Mouse (Mus musculus) G1E-ER4 (cell line): Measurements from ENCODE around the gene Kars. TPM values are rescaled to one million over a fixed set of nuclear protein-coding genes. Genes with fewer than 3 reads are reported as not detected.
A peak's percentile ranks its signal among the peaks of the same experiment; 100 is the strongest.

Experiments used
- GATA1 ChIP-seq: IDR thresholded peaks from one replicate; pipeline ENCODE4 v1.8.0; 2012; ENCODE audit warnings: low read length, inconsistent platforms
- polyA plus RNA-seq: library from polyadenylated mRNA; stranded (reverse); fragments of >175 nt; gene quantifications from 2 replicates; pipeline ENCODE4 v1.2.3, GENCODE M21; 2012

Kars gene
- polyA plus RNA-seq, 1 experiment, result 93.2 TPM

DNA sequence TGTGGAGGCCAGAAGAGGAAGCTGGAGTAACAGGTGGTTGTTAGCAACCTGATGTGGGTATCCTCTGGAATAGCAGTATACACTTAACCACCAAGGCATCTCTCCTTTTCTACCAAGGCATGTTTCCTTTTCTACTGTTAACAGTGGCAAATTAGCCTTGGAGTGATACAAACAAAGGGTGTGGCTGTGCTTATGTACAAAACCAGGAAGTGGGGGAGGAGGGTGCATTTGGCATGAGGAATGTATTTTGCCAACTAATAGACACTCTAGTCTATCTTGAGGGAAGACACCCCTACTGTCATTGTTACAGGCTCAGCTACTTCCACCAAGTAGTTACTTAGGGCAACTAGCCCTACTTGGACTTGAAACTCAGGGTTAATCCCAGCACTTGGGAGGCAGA is 6.4 kb downstream of the Kars start:
- no peak for TF ChIP-seq GATA1

DNA sequence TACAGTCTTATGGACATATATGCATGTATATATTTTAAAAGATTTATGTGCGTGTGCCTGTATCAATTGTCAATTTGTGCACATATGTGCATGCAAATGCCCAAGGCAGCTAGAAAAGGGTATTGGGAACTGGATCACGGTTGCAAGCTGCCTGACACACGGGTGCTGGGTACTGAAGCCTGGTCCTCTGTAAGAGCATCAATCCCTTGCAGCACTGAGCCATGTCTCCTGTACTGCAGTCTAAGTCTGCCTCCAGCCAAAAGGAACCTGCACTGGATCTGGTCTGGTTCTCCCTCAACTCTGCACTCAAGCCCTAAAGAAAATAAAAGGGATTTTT is 18.5 kb downstream of the Kars start:
- no peak for TF ChIP-seq GATA1

DNA sequence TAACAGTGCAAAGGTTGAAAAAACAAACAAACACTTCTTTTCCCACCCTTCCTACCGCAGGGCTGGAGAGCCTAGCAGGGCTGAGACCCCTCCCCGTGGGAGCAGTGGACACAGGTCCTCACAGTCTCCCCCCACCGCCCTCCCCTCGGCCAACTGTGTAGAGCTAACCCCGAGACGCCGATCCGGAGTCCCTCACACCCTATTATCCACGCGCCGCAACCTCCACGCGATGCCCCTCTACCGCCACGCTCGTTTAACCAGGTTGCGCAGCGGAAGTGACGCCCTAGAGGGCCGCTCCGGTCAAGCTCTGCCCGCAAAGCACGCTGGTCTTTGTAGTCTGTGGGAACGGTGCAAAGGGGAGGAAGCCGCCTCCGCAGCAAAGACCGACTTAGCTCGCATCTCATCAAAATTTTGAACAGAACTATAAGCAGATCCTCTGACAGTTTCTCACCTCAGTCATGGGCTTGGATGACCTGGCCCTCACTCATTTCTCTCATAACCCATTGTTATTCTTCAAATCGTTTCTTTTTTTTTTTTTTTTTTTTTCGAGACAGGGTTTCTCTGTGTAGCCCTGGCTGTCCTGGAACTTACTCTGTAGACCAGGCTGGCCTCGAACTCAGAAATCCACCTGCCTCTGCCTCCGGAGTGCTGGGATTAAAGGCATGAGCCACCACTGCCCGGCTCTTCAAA is 19.0 kb downstream of the Kars start, which contains the start of gene Adat1:
TSS of gene Adat1 (minus strand) at position 290 of the 690 bp plus-strand sequence.
- no peak for TF ChIP-seq GATA1

DNA sequence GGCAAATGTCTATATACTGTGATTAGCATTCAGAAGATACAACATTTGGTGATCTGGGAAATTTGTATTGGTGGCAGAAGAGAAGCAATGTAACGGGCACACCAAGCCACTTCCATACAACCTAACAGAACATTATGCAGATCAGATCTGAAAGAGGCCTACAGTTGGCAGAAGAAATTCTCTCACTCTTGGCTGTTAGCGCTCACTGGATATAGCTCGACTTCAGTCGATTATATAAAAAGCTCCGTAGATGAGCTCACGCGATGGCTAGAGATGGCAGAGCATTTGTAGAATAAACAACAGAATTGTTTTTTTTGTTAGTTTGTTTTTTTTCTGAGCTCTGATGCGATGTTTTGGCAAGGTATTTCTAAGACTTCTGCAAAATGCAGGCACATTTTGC is 19.8 kb downstream of the Kars start:
- TF ChIP-seq GATA1, result no peak

DNA sequence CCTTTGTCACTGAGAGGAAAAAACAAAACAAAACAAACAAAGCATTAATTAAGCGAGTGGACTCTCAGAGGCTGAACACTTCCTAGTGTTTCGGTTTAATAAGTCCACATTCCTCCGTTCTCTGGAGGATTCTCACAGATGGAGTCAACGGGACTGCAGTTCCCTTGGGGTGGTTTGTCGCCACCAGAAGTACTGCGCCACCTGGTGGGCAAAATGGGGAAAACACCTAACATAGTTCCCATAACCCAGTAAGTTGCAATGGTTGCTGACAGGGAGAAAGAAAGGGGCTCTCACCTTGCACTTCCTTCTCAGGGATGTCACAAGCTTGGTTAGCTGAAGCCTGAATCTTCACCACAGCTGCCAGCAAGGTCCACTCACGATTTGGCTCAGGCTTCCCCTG is 21.2 kb downstream of the Kars start:
- no peak for TF ChIP-seq GATA1

DNA sequence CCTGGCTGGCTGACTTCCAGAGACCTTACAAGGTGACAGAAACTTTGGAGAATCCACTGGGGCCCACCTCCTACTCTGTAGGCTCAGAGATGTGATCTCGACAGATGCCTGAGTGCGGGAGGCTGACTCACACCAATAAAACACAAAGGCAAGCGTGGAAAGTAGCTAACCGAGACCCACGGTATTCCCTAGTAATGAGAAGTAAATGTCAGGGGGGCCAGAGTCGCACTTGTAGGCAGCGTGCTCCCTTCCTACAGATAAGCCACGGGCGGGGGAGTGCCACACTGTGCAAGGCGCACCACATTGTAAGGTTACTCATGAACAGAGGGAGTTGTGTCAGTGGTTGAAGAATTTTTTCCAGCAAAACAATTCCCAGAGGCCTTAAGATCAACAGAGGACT is 26.6 kb downstream of the Kars start:
- no peak for TF ChIP-seq GATA1

DNA sequence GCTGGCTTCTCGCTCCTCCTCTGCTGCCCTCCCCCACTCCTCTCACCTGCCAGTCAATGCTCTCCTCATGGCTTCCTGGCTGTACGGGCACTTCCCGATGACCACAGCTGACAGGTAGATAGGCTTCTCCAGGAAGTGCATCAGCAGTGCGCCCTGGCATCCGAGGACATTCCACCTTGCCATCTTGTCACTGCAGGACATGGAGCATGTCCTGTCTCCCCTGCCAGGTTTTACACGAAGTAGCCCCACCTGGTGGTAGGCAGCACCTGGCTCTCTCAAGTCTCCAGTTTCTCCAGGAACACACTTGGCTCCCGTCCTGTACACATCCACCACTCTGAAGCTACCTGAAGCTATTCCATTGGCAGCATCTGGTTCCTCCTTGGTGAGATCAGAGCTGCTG is 29.0 kb downstream of the Kars start:
- no peak for TF ChIP-seq GATA1

DNA sequence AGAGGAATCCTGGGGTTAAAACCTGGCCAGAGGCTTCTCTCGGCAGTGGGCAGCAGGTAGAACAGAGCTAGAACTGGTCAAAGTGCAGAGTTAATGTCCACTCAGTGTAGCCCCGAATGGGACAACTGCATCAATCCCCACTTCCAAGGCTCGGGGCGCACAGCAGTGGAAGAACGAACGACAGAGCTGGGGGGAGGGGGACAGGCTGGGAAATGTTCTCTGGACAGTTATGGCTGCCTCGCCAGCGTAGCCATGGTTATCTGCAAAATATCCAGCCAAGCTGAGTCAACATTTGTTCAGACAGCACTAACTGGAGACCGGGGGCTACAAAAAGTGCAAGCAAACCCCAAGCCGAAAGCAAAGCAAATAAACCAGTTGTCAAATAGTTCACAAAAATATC is 33.0 kb downstream of the Kars start:
- no peak for TF ChIP-seq GATA1

DNA sequence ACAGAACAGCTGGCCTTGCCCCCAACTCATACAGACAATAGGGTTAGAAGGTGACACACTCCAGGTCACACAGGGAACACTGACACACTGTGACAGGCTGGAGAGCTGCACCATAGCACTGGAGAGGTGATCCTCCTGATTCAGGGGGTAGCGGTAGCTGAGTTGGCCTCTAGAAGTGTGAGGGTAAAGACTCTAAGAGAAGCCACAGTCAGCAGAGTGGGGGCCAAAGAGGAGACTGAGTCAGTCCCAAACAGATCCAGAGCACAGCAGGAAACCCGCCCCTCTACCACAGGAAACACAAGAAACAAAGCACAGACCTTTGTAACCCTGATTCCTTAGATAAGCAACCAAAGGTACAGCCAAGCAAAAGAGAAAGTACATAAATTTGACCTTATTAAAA is 34.8 kb downstream of the Kars start:
- no peak for TF ChIP-seq GATA1

DNA sequence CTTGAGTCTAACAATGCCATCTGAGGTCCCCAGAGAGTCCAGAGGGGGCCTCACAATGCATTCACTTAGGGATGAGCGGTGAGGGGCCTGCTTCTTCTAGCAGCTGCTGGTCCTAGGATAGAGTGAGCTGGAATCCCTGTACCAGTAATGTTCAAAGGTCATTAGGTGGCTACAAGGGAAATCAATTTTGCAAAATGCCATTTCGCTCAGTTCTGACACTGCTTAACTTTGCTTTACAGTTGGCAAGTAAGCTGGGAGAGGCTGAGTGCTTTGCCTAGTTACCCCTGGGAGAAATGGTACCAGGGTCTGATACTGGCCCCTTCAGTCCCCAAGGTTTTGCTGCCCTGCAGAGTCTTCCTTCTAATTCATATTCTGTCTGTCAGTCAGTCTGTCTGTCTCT is 35.4 kb downstream of the Kars start:
- no peak for TF ChIP-seq GATA1

DNA sequence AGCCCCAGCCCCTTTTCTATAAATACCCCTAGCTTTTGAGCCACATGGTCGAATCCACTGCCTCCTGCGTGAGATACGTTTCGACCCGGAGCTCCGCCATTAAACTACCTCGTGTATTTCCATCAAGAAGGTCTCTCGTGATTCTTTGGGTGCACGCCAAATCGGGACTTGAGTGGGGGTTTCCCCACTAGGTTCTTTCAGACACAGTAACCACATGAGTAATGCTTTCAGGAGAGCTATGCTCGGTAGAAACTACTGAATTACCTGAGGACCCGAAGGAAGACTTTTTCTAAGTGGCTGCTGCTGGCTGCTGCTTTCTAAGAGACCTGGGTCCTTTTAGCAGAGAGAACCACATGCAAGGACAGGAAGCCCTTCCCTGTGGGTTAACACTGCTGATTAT is 37.0 kb downstream of the Kars start:
- TF ChIP-seq GATA1, result no peak

DNA sequence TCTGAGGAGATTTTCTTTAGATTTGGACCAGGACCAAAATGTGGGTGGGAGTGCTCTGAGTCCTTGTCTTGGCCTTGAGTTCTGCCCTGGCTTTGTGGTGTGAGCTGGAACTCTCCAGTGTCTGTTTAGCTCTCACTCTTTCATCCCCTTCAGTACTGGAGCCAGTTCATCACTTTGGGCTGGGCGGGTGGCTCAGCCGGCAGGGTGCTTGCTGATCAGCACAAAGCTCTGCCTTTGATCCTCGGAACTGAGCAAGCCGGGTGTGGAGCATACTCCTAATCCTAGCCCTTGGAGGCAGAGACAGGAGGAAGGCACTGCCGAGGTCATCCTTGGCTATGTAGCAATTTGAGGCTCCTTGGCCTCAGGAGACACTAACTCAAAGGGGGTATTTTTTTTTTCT is 42.1 kb downstream of the Kars start:
- no peak for TF ChIP-seq GATA1

DNA sequence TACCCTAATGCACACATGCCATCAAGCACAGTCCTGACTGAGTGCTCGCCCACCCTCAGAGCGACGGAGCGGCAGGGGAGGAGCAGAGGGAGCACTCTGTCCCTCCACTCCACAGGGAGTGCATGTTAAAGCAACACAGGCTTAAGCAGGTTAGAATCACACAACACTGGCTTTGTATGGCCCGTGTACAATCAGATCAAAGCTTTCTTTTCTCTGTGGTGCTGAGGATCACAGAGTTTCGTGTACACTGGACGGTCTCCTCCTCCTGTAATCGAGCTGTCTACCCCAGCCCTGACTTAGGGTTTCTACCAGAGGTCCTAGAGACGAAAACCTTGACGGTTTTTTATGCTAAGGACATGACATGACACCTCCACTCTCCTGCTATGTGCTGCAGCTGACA is 42.6 kb downstream of the Kars start:
- TF ChIP-seq GATA1, result no peak

DNA sequence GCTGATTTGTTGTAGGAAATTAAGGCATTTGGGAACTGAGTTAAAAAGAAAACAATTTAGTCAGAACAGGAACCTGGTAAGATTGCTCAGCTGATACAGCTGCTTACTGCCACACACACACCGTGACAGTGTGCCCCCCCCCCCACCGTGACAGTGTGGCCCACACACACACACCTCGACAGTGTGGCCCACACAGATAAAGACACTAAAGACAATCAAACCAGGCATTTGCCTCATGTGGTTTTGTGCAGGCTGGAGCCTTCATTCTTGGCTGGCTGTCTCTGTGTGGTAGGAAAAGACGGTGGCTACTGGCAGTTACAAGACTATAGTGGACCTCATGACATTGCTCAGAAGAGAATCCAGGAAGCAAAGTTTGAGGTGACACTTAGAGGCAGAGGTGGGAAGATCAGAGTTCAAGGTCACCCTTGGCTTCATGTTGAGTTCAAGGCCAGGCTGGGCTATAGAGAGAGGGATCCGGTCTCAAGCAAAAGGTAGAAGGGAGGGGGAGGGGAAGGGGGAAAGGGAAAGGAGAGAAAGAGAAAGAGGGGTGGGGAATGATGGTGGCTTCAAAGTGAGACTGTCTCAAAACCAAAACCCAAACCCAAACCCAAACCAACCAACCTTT is 43.8 kb downstream of the Kars start:
- TF ChIP-seq GATA1, result peak; percentile 49

DNA sequence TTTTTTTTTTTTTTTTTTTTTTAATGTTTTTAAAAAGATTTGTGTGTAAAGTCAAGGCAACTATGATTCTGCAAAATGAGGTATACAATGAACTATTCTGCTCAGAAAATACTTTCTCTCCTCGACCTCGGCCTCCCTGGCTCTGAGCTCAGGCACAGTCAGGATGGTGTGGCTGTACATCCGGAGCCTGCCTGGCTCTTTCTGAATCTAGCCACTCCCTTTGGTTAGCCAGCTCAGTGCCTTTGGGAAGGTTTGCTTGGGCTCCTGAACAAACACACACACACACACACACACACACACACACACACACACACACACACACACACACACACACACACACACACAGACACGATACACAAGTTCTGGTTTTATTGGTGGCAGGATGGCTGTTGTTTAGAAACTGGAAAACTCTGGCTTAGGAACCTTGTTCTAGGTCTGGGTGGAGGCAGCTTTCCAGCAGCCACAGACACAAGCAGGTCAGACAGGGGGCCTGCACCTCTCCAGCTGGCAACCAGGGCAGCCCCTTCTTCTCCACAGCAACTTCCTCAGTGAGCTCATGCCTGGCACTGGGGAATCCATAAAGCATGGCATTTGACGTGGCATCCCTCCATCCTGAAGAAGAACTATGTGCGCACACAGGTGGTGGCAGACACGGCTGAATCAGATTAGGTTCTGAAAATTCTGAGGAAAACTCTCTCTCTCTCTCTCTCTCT is 46.1 kb downstream of the Kars start:
- no peak for TF ChIP-seq GATA1

DNA sequence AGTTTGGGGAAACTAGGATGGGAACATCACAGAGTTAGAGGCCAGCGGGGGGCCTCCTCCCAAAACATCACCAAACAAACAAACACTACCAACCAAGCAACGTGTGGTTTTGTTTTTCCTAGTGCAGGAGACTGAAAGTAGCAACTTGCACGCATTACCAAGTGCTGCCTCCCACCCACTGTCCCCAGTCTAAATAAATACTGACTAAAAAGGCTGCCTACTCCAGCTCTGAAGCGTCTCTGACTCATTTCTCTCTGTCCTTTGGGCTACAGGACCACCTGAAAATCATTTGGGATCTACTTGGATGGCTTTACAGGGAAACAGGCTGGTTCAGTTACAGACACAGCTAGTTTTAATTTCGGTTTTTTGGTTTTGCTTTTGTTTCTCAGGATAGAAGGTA is 46.8 kb downstream of the Kars start:
- no peak for TF ChIP-seq GATA1

DNA sequence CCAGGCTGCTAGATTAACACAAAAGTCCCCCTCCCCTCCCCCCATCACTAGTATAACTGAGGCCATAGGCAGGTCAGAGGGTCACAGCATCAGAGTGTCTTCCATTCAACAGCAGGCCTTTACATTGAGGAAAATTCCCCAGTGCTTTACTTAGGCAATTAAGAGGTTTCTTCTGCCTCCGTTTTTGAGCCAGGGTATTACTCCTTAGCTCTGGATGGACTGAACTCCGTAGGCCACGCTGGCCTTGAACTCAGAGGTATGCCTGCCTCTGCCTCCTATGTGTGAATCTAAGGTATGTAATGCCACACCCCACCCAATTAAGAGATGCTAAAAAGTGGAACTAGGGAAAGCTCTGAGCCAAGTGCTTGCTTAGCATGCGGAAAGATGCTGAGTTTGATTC is 47.6 kb downstream of the Kars start:
- TF ChIP-seq GATA1, result no peak
